Mouse (Mus musculus) kidney, adult 2 months (tissue): ENCODE results near the gene Nfatc2. TPM values are rescaled to one million over a fixed set of nuclear protein-coding genes. Genes with fewer than 3 reads are reported as not detected.

Experiments used
- DNase-seq: peaks from one replicate; pipeline ENCODE4 v3.0.0; 2021
- H3K27ac ChIP-seq: fragments of 200-500 bp; 2 replicates; pipeline ENCODE4 v1.5.1; 2012; ENCODE audit warnings: low read depth, low read length, control low read depth, inconsistent platforms; ENCODE audit not compliant: insufficient read depth
- H3K27me3 ChIP-seq: fragments of 200-500 bp; replicated peaks from 2 replicates; pipeline ENCODE4 v1.6.1; 2012; ENCODE audit warnings: mild to moderate bottlenecking, moderate library complexity, low read length, inconsistent platforms; ENCODE audit not compliant: control insufficient read depth, insufficient read depth
- H3K36me3 ChIP-seq: fragments of 200-500 bp; 2 replicates; pipeline ENCODE4 v1.6.1; 2012; ENCODE audit warnings: mild to moderate bottlenecking, moderate library complexity, low read length, inconsistent platforms; ENCODE audit not compliant: control insufficient read depth, insufficient read depth
- H3K4me1 ChIP-seq: fragments of 200-500 bp; 2 replicates; pipeline ENCODE4 v1.6.1; 2011; ENCODE audit warnings: low read length; ENCODE audit not compliant: control insufficient read depth, insufficient read depth
- H3K4me3 ChIP-seq: fragments of 200-500 bp; 2 replicates; pipeline ENCODE4 v1.5.1; 2011; ENCODE audit warnings: mild to moderate bottlenecking, low read depth, low read length, control low read depth; ENCODE audit not compliant: insufficient read depth
- CTCF ChIP-seq: fragments of 200-500 bp; conservative IDR thresholded peaks from 2 replicates; pipeline ENCODE4 v1.5.1; 2011; ENCODE audit warnings: low read depth, mild to moderate bottlenecking, control low read depth, low read length, moderate library complexity, mixed read lengths; ENCODE audit not compliant: insufficient read depth, insufficient read length
- POLR2A ChIP-seq: fragments of 200-500 bp; IDR thresholded peaks from one replicate; pipeline ENCODE4 v1.6.1; 2011; ENCODE audit warnings: low read depth, low read length, control low read depth
- WGBS: fragments of 180-500 bp; shearing (Covaris S2); methylation state at CpG from one replicate; pipeline ENCODE4 v1.1.7; 2018; 5-methylcytosine and 5-hydroxymethylcytosine counted together
- polyA plus RNA-seq: library from polyadenylated mRNA; depleted of rRNA; stranded (reverse); fragments of >200 nt; gene quantifications from 2 replicates; pipeline ENCODE4 v1.2.3, GENCODE M21; 2012

Nfatc2 gene
- polyA plus RNA-seq, 1 experiment, result 3.4 TPM

DNA sequence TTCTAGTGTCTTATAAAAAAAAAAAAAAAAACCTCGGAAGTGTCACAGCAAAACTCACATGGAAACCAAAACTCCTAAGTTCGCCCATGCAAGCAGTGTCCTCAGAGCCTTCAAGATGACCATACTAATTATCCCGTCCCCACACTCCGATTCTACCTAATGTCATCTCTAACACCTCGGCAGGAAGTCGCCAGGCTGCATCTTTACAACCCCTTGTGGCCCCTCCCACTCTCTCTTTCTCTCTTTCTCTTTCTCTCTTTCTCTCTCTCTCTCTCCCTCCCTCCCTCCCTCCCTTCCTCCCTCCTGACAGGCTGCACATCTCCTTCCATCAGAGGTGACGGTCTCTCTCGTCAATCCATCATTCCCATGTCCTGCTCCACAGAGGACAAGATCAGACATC, 44.4 kb downstream of the Nfatc2 start:
- H3K27ac ChIP-seq, result no peak overlapping the region
- peaks cover 9% of the 10 kb centered on the region for H3K4me1 ChIP-seq
- DNase-seq, result no peak
- 66% methylated on average over 8 of the region's 8 CpGs for WGBS
- TF ChIP-seq POLR2A (no peak), CTCF (no peak)
- H3K27me3 ChIP-seq, result no peaks in the 10 kb centered on the region
- no peak overlapping the region for H3K4me3 ChIP-seq
- no peaks in the 10 kb centered on the region for H3K36me3 ChIP-seq

DNA sequence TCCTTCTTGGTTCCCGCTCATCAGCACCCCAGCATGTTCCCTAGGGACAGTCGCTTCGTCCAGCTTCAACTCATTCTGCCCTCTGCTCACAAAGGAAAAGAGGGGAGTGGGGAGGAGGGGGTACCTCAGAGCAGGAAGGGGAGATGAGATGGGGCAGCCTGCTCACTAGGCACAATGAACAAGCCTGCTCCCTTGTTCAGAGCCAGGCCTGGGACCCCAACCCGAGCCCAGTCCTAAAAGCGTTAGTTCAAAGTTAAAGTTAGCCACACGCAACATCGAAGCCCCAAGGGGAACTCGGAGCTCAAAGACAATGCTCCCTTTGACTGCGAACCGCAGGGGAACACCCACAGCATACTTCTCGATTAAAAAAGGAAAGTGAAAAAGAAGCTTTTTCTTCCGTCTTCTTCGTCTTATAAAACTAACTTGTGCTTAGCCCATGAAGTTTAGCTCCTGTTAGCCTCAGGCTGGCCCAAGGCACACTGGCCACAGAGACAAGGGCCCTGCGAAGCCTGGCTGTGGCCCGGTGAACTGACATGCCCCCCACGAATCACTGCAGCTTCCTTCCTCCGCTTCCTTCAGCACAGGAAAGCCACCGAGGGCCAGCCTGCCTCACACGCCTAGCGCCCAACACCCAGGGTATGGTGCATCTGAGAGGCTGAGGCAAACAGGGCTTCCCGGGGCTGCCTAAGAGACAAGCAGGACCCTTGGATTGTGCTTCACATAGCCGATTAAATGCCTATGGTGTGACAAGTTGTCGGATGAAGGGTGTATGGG, 45.4 kb downstream of the Nfatc2 start:
- Histone ChIP-seq H3K27me3 (no peaks in the 10 kb centered on the region), H3K36me3 (no peaks in the 10 kb centered on the region), H3K27ac (no peak overlapping the region), H3K4me1 (peaks cover 9% of the 10 kb centered on the region), H3K4me3 (no peak overlapping the region)
- WGBS, result 56% methylated on average over 23 of the region's 23 CpGs
- TF ChIP-seq CTCF, result no peak
- DNase-seq, result peak; percentile 54

DNA sequence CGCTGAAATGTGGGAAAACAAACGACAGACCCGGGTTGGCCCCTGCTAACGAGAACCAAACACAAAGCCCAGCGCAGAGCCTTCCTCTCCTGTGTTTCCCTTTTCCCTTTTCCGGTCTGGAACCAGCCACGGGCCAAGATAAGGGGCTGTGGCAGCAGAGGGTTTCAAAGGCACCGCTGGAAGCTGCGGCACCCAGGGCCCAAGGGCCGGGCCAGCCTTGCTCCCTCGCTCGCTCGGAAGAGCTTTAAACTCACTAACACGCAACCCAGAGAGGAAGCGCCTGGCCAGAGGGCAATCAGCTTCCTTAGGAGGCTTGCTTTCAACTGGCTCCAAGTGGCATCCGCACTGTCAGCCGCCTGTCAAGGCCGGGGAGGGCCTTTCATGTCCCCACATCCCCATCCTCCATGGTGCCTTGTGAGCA, 47.9 kb downstream of the Nfatc2 start:
- H3K27ac ChIP-seq, result no peak overlapping the region
- peaks cover 9% of the 10 kb centered on the region for H3K4me1 ChIP-seq
- no peak overlapping the region for H3K4me3 ChIP-seq
- H3K27me3 ChIP-seq, result no peaks in the 10 kb centered on the region
- 36% methylated on average over 18 of the region's 18 CpGs for WGBS
- no peaks in the 10 kb centered on the region for H3K36me3 ChIP-seq
- peak; percentile 48 for DNase-seq
- TF ChIP-seq CTCF, result no peak
- TF ChIP-seq POLR2A, result no peak

DNA sequence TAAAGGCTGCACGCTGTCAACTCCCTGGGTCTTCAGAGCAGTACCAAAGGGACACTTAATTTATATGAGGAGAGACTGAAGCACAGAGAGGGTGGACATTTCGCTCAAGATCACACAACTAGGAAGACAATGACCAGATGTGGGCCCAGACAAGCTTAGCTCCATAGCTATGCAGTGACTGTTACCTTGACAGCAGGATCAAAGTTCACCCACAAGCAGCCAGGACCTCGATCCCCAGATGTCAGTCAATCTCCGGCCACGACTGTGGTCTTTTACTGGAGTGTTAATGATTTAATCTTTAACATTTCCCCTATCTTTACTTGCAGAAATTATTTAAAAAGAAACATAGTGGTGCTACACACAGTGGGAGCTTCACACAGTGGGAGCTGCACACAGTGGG, 49.1 kb downstream of the Nfatc2 start:
- H3K27ac ChIP-seq, result peak overlapping the region; percentile 24
- 43% methylated on average over 5 of the region's 5 CpGs for WGBS
- H3K4me1 ChIP-seq, result peaks cover 9% of the 10 kb centered on the region
- no peaks in the 10 kb centered on the region for H3K27me3 ChIP-seq
- TF ChIP-seq POLR2A (no peak), CTCF (no peak)
- H3K4me3 ChIP-seq, result no peak overlapping the region
- H3K36me3 ChIP-seq, result no peaks in the 10 kb centered on the region
- peak; percentile 81 for DNase-seq

DNA sequence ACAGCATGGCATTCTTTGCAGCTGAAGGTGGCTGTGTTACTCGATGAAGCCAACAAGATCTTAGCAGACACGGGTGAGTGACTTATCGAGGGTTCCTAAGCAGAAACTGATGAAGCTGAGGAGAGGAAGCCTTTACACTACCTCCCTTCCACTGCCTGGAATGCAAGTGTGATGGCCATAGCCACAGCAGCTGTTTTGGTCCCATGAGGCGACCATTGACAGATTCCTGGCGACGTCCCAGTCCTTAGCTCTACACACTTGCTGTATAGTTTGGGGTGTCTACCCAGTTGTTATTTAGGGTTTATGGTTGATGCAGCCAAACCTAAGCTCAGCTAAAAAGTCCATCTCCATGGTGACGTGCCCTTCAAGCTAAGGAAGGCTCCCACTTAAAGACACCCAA, 50.2 kb downstream of the Nfatc2 start:
- no peak for DNase-seq
- Histone ChIP-seq H3K27me3 (no peaks in the 10 kb centered on the region), H3K4me3 (no peak overlapping the region), H3K36me3 (no peaks in the 10 kb centered on the region), H3K4me1 (peaks cover 9% of the 10 kb centered on the region), H3K27ac (no peak overlapping the region)
- 87% methylated on average over 7 of the region's 7 CpGs for WGBS
- no peak for TF ChIP-seq POLR2A
- TF ChIP-seq CTCF, result no peak

DNA sequence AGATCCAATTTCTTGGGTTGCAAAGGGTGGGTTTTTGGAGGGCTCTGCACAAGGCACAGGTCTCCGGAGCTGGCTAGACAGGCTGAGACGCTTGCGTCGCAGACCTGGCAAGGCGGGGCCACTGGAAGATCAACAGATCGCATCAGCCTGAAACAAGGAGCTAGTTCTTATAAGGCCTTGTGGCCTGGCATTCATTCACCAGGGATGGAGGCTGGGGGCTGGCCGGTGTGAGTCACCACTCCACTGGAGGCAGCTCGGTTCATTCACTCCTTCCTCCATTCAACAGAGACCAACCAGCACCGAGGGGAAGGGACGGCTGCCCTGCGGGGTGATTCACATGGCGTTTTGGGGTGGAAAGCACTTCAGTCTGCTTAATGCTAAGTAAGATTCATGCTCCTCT, 52.1 kb downstream of the Nfatc2 start:
- H3K4me1 ChIP-seq, result peaks cover 9% of the 10 kb centered on the region
- WGBS, result 50% methylated on average over 12 of the region's 12 CpGs
- DNase-seq, result no peak
- no peak overlapping the region for H3K4me3 ChIP-seq
- H3K27ac ChIP-seq, result no peak overlapping the region
- H3K36me3 ChIP-seq, result no peaks in the 10 kb centered on the region
- no peaks in the 10 kb centered on the region for H3K27me3 ChIP-seq
- no peak for TF ChIP-seq POLR2A
- TF ChIP-seq CTCF, result no peak

DNA sequence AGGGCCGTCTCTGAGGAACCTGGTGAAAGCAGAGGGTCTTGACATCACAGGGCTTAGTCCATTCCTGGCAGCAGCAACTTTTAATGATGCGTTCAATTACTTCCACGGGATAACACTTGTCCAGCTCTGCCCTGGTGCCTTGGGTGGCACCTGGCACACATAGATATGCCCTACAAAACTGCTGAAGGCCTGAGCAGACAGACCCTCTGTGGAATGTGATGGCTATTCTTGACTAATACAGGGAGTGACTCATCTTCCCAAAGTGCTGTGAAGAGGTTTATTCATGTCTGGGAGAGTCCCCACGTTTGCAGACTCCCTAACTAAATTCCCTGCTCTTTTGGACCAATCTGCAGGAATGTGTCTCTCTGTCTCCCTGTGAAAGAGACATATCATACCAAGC, 53.4 kb downstream of the Nfatc2 start:
- H3K27me3 ChIP-seq, result no peaks in the 10 kb centered on the region
- TF ChIP-seq POLR2A, result no peak
- TF ChIP-seq CTCF, result no peak
- H3K4me1 ChIP-seq, result peaks cover 4% of the 10 kb centered on the region
- WGBS, result 77% methylated on average over 4 of the region's 4 CpGs
- H3K36me3 ChIP-seq, result no peaks in the 10 kb centered on the region
- H3K4me3 ChIP-seq, result no peak overlapping the region
- H3K27ac ChIP-seq, result no peak overlapping the region
- DNase-seq, result no peak
